Mouse (Mus musculus) large intestine, adult 2 months (tissue): Measurements from ENCODE around the gene Meis2. TPM values are rescaled to one million over a fixed set of nuclear protein-coding genes. Genes with fewer than 3 reads are reported as not detected.

Source experiments
- DNase-seq: peaks from one replicate; pipeline ENCODE4 v3.0.0-alpha.2; 2012; ENCODE audit warnings: low read depth, low spot score
- WGBS: fragments of 180-500 bp; shearing (Covaris S2); methylation state at CpG from one replicate; pipeline ENCODE4 v1.1.7; 2018; 5-methylcytosine and 5-hydroxymethylcytosine counted together
- polyA plus RNA-seq: library from polyadenylated mRNA; depleted of rRNA; stranded (reverse); fragments of >200 nt; gene quantifications from 2 replicates; pipeline ENCODE4 v1.2.3, GENCODE M21; 2012

Meis2 gene
- polyA plus RNA-seq, 1 experiment: 6.1 TPM

DNA sequence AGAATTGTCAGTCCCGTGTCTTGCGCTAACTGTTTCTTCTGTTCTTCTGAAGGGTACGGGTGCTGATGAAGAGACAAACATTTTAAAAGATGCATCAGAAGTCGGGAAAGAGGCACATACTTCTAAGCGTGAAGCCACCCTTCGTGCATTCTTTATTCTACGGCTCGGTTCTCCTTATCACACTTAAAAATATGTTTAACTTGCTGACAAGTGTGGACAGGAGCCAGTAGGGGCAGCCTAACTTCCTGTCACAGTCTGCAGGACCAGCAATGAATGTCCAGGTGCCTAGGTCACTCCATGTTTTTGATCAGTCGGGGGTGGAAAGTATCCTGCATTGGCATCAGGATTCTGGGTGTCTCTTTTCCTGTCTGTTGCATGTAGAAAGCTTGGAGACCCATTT, 144.0 kb downstream of the Meis2 start:
- DNase-seq: no peak
- WGBS: 84% methylated on average over 9 of the region's 9 CpGs

GRCm38 (mm10) chr2:115920336-115920951, 145.2 kb downstream of the Meis2 start:
- no peak for DNase-seq
- 77% methylated on average over 5 of the region's 5 CpGs for WGBS

DNA sequence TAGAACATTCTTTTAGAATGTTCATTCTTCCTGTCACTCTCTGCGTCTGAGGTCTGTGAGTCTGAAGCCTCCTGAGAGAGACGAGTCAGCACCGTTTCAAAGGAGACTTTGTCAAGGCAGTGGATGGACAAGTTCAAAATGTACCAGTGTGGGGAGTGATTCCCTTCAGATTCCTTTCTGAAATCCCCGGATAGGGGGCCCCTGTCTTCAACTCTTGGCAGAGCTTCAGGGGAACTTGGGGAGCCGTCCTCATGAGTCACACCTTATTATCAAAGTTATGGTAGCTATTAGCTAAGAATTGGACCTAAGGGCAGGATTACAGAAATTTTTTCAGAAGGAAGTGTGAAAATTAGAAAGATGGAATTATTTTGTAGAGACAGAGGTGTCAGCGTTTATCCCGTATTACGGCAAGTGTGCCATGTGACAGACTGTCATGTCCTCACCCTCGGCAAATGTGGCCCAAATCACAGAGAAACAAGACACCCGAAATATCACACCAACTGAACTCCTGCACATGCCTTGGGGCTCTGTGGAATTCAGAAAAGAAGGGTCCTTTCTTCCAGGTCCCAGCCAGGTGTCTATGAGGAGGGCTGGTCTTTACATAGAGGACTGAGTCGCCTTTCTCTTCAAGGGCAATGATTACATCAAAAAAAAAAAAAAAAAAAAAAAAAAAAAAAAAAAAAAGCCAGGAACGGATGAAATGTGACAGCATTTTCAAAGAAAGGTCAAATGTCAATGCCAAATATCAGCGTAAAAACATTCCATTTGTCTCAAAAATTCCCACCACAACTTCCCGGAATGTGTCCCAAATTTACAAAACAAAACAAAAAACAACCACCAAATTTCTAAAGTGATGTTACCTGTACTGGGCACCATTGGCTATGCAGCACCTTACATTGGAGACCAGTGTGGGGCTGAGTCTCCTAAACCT, 146.2 kb downstream of the Meis2 start:
- no peak for DNase-seq
- WGBS: 76% methylated on average over 14 of the region's 14 CpGs

DNA sequence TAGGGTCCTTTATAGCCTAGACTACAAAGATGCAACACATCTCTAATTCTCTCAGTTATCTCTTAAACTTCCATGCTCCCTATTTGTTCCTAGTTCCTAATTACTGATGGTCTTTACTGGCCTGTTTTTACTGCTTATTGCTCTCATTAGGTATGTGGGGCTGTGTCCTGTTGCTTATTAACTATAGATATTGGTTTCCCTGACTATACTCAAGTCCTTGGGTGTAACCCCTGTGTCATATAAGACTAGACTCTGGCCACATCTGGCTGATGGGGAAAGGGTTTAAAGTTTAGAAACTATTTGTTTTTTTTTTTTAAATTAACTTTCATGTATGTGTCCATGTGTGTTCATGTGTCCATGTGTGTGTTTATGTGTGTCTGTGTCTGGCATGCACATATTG, 147.1 kb downstream of the Meis2 start:
- no peak for DNase-seq

DNA sequence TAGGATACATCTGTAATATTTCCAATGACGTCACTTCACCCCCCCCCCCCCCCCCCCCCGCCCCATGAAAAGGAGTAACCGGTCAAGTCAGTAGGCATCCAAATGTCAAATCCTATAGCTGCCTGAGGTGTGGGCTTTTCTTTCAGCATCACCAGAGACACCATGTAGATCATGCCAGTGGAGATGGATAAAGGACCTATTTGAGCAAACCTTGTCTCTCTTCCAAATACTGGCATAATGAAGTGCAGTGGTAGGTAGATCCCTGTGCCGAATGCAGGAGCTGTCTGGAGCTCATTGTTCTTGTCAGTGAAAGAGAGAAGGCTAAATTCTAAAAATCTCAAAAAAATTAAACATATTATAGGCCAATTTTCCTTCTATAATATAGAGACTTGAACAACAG, 151.1 kb downstream of the Meis2 start:
- no peak for DNase-seq
- 73% methylated on average over 4 of the region's 4 CpGs for WGBS

GRCm38 (mm10) chr2:115912948-115913529, 152.6 kb downstream of the Meis2 start:
- WGBS: 53% methylated on average over 7 of the region's 7 CpGs
- DNase-seq: no peak

- WGBS: 40% methylated on average over 17 of the region's 17 CpGs
- peak; percentile 42 for DNase-seq
Observed at GRCm38 (mm10) chr2:115911913-115912642, 153.6 kb downstream of the Meis2 start.

DNA sequence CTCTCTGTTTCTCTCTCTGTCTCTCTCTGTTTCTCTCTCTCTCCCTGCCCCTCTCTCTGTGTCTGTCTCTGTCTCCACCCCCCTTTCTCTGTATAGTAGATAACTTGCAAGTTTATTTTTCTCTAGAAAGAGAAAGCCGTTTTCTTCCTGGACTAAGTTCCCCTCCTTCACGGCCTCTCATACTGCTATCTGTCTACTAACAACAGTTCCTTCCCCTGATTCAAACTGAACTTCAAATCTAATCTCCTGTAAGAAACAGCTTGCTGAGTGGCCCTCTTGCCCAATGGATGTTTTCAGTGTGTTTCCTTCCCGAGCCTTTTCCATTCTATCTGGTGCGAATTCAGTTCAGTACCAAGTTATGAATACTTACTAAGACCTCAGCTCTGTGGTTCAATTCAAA, 155.4 kb downstream of the Meis2 start:
- WGBS: 76% methylated on average over 4 of the region's 4 CpGs

DNA sequence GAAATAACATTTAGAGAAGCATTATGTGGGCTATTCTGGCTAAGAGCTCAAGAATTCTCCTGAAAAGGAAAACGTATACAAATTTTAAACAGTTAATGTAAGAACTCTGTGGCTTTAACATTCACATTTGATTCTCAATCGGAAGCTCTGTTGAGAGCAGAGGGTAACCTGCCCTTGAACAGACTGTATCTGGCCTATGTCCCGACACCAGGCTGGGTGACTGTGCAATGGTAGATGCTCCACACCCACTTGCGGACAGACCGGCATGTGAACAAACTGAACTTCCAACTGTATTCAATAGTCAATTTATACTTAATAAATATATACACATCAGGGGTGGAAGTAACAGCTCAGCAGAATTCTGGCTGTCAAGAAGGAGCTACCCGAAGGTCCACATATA, 164.6 kb downstream of the Meis2 start:
- no peak for DNase-seq
- 92% methylated on average over 6 of the region's 6 CpGs for WGBS

More for the DNA sequence above, 155.4 kb downstream of the Meis2 start:
- no peak for DNase-seq

DNA sequence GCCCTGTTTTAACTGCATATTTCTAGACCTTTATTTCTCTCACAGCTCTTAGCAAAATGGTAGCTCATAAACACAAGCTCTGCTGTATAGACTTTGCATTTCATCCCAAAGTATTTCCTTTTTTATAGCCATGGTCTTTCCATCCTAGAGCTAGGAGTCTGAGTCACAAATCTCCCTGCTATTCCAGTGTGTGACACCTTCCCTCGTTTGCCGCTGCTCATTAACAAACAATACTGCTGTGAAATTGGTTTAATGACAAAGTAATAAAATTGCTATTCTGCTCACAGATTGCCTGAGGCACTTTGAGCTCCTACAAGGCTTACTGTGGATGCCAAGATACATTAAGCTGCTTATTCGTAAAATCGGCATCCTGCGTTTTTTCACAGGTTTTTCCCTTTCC, 168.1 kb downstream of the Meis2 start:
- no peak for DNase-seq
- 54% methylated on average over 5 of the region's 5 CpGs for WGBS

- no peak for DNase-seq
- WGBS: 30% methylated on average over 2 of the region's 2 CpGs
Observed at GRCm38 (mm10) chr2:115897001-115897400, 168.6 kb downstream of the Meis2 start.

GRCm38 (mm10) chr2:115895717-115896116, 169.9 kb downstream of the Meis2 start:
- 69% methylated on average over 3 of the region's 3 CpGs for WGBS
- DNase-seq: no peak

DNA sequence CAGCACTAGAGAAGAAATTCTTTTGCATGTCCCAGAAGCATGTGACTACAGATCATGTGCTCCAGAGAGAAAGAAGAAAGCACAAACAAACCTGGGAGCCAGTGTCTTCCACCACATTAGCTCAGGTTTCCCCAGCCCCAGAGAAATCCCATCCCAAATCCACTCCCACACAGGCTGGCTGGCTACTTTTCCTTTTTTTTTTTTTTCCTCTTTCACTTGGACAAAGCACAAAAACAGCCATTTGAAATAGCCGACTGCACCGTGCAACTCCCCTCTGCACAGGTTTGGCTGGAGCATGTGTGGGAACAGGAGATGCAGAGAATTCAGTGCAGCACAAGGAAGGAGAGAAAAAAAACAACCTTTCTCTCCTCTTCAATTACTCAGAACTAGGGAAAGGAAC, 170.4 kb downstream of the Meis2 start:
- DNase-seq: no peak
- 30% methylated on average over 2 of the region's 2 CpGs for WGBS

DNA sequence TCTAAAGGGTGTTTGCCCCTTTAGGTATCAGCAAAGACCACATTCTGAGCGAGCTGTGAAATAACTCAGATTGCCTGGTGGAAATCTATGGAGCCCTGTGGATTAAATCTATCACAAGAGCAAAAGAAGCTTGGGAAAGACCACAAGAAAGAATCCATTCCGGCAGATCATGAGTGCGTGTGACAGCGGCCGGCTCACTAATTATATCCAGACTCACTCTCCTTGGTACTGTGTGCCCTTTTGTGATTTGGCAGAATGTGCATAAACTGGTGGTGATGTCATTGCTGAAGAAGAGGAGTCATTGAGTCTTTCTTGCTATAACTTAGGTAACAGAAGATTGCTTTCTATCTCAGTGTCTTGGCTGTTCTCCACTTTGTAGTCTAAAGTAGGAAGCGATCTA, 172.5 kb downstream of the Meis2 start:
- 85% methylated on average over 6 of the region's 6 CpGs for WGBS
- no peak for DNase-seq

DNA sequence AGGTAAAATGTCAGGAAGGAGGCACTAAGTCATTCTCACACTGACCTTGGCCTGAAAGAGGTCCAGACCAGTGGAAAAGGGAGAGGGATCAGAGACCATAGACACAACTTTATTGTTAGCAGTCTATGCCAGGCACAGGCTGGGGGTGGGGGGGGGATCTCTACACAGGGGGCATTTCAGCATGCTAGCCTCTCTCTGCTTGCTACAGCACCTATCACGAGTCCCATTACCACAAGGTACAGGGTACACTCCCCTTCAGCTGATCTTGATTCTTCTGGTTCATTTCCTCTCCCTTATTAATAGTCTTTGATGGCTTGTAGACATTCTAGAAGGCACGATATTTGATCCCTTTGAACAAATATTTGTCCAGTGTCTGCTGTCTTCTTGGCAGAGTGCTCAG, 174.9 kb downstream of the Meis2 start:
- DNase-seq: no peak
- WGBS: 21% methylated on average over 2 of the region's 2 CpGs

GRCm38 (mm10) chr2:115890030-115890429, 175.6 kb downstream of the Meis2 start:
- WGBS: 84% methylated on average over 3 of the region's 3 CpGs

GRCm38 (mm10) chr2:115889212-115889611, 176.4 kb downstream of the Meis2 start:
- 94% methylated on average over 4 of the region's 4 CpGs for WGBS
- no peak for DNase-seq

More at GRCm38 (mm10) chr2:115890030-115890429, 175.6 kb downstream of the Meis2 start:
- DNase-seq: no peak

DNA sequence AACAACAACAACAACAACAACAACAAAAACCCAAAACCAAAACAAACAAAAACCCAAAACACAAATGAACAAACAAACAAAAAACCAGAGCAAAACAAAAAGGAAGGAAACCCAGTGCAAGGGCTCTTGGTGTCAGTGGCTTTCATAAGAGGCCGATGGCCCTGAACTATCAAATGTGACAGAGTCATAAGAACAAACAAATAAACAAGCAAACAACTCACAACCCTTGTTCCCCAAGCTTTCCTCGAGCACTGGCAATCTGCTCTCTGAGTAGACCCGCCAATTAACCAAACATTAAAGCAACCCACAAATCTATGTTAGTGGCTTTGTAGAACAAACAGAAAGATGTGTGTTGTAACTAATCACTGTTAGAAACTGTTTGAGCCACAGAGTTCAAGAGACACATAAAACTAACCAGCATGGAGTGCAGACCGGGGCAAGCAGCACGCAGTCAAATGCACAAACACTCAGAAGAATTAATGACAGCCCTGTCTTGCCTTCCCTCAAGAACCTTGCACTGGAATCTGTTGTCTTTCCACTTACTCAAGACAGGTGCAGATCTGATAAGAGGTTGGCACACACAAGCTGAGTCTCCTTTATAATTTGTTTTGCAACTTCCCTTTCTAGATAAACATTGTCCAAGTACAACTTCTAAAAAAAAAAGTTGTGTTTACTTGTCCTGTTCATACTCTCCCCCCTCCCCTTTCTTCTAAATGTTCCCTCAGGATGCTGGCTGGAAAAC, 177.1 kb downstream of the Meis2 start:
- WGBS: 27% methylated on average over 5 of the region's 5 CpGs
- no peak for DNase-seq

DNA sequence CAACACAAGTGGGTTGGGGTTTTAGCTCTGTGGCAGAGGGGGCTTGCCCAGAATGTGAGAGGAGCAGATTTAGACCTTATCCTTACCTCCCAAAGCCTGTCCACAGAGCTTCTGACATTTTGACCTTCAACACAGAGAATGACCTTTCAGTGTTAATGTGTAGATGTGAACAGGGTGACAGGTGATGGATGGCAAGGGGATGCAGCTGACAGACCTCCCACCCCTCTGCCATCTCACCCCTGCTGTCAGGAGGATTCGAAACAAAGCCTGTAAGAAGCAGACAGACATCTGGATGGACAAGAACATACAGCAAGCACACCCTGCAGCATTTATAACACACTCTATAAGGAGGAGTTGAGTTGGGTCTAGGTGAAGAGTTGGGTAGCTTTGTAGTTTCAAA, 178.0 kb downstream of the Meis2 start:
- DNase-seq: no peak
- 78% methylated on average over 1 of the region's 1 CpGs for WGBS
